Mouse (Mus musculus): Measurements from ENCODE around the gene Prdm10. TPM values are rescaled to one million over a fixed set of nuclear protein-coding genes. Genes with fewer than 3 reads are reported as not detected.

Gene Prdm10
- 1.7 and 1.9 TPM in 2 replicates for polyA plus RNA-seq (2015; fragmentation: Nextera tagmentation; extraction: Ambion mirVana)

DNA sequence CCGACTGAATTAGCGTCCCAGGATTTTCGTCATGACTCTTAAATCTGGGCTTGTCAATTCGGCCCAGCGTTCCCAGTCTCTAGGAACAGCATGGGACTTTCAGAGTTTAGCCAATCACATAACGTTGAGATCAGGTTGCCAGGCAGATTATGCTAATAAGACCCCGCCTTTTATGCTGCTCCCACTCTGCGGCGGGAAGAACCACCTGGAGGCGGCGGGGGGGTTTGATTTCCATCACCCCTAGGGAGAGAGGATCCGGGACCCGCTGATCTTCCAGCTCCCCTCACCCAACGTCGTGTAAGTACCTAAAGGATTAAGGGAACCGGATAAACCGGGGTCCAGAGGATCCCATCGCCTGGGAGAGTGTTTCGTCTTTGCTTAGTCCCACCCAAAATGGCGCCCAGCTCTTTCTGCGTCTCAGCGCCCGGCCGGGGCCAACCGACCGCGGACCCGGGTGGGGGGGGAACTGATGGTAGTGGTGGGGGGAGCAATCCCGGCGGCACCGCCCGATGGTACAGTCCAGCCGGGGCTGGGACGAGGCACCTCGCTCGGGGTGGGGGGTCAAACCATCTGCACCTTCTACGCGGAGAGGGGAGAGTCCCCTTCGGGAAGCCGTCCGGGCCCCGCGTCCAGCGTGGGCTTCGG is at the start of gene Prdm10:
Gene Prdm10, plus strand, starts transcription at position 173 of the 645 bp plus-strand sequence.

DNA sequence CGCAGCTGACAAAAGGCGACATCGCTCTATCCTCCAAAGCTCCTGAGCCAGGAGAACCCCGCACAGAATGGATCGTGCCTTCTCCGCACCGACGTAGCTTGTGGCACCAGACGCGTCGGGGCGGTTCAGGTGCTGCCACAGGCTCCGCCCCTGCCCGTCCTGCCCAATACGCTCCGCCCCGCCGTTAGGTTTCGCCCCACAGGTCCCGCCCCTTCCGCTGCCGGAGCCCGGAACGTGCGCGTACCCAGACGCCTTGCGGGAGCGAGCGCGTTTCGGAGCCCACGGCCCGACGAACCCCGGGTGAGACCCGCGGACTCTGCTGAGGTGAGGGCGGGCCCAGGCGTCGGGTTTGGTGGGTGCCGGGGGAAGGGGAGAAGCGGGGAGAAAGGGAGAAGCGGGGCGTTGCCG is 105.6 kb downstream of the Prdm10 start, which contains the start of gene Nfrkb:
Gene Nfrkb, plus strand, starts transcription at position 246 of the 408 bp plus-strand sequence.

Other genes with a start within 250 kb of the Prdm10 start
- gene Zbtb44, start 249.9 kb upstream of the Prdm10 start, polyA plus RNA-seq (2015; fragmentation: Nextera tagmentation; extraction: Ambion mirVana) = 5.3 and 5.4 TPM in 2 replicates
- gene St14, start 148.7 kb upstream of the Prdm10 start, polyA plus RNA-seq (2015; fragmentation: Nextera tagmentation; extraction: Ambion mirVana) = 23.5 and 25.2 TPM in 2 replicates
- 696 and 760 TPM in 2 replicates for gene Aplp2, start 68.7 kb upstream of the Prdm10 start, polyA plus RNA-seq (2015; fragmentation: Nextera tagmentation; extraction: Ambion mirVana)
- 10.2 and 10.7 TPM in 2 replicates for gene Nfrkb, start 105.7 kb downstream of the Prdm10 start, polyA plus RNA-seq (2015; fragmentation: Nextera tagmentation; extraction: Ambion mirVana)
- gene Tmem45b, start 183.9 kb downstream of the Prdm10 start, polyA plus RNA-seq (2015; fragmentation: Nextera tagmentation; extraction: Ambion mirVana) = 101 and 120 TPM in 2 replicates

Data from urinary bladder, postnatal 0 days (tissue).